Mouse (Mus musculus): ENCODE measurements around the gene Trim44. TPM values are rescaled to one million over a fixed set of nuclear protein-coding genes. Genes with fewer than 3 reads are reported as not detected.

Trim44 gene
- total and polyA plus RNA-seq, 2 experiments from 2014 or later, result 50.6 to 114 TPM

DNA sequence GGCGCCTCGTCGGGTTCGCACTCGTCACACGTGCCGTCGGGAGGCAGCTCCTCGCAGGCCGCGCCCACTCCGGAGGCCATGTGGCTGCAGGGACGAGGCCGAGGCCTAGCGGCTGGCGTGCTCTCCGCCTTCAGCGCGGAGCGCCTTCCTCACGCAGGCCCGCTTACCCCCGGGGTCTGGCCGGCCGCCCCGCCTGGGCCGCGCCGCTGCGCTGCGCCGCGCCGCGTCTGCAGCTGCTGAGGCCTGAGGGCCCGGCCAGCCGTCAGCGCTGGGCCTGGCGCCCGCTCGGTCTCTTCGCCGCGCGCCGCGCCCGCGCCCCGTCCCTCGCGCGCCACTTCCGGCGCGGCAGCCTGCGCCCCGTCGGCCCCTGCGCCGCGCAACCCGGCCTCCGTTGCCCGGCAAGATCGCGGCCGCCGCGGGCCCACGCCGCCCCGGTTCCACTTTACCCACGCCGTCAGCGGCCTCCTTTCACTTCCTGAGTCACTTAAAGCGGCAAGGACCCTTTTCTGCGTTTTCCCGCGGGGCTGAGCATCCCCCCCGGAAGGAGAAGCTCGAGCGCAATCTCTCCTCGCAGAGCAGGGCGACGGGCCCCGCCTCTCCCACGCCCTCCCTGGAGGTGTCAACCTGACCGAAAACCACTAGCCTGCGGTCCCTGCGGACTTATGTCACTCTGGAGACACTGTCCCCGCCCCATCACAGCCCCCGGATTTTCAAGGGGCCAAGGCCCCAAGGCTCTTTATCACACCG is 6.8 kb downstream of the Trim44 start:
- ATAC-seq (ENCODE audit: low FRiP score) (peak; percentile 92), DNase-seq (ENCODE audit: low spot score) (peak; percentile 92)
- TF ChIP-seq CTCF (IDR thresholded peaks at IDR 0.05), result no peak
- H3K4me2 ChIP-seq (ENCODE audit: low read depth, low read length, poor library complexity, severe bottlenecking), result peak overlapping the region; percentile 86
- no peaks in the 10 kb centered on the region for H3K36me3 ChIP-seq (ENCODE audit: insufficient read depth, low read length)
- H3K4me3 ChIP-seq (ENCODE audit: low read depth, low read length), result peak overlapping the region; percentile 60
- no peaks in the 10 kb centered on the region for H3K9me3 ChIP-seq (ENCODE audit: low read length)
- peaks cover 8% of the 10 kb centered on the region for H3K4me1 ChIP-seq (ENCODE audit: insufficient read depth, low read length)
- no peaks in the 10 kb centered on the region for H3K27me3 ChIP-seq (ENCODE audit: insufficient read depth, low read length)
- WGBS, result under 1% methylated on average over 58 of the region's 94 CpGs
- H3K27ac ChIP-seq (ENCODE audit: low read depth, low read length), result peak overlapping the region; percentile 96
- peak overlapping the region; percentile 89 for H3K9ac ChIP-seq (replicated peaks; ENCODE audit: low read length, poor library complexity, severe bottlenecking)

- no peaks in the 10 kb centered on the region for H3K27me3 ChIP-seq (ENCODE audit: insufficient read depth, low read length)
- TF ChIP-seq CTCF (IDR thresholded peaks at IDR 0.05), result 0 out of 2 replicates have a peak, but pooled peaks have one; percentile 2
- peak overlapping the region; percentile 96 for H3K27ac ChIP-seq (ENCODE audit: low read depth, low read length)
- H3K4me3 ChIP-seq (ENCODE audit: low read depth, low read length), result peak overlapping the region; percentile 60
- no peaks in the 10 kb centered on the region for H3K9me3 ChIP-seq (ENCODE audit: low read length)
- WGBS, result 37% methylated on average over 48 of the region's 48 CpGs
- H3K4me1 ChIP-seq (ENCODE audit: insufficient read depth, low read length), result peaks cover 8% of the 10 kb centered on the region
- ATAC-seq (ENCODE audit: low FRiP score), result peak; percentile 66
- no peaks in the 10 kb centered on the region for H3K36me3 ChIP-seq (ENCODE audit: insufficient read depth, low read length)
- peak overlapping the region; percentile 89 for H3K9ac ChIP-seq (replicated peaks; ENCODE audit: low read length, poor library complexity, severe bottlenecking)
- DNase-seq (ENCODE audit: low spot score), result no peak
- peak overlapping the region; percentile 86 for H3K4me2 ChIP-seq (ENCODE audit: low read depth, low read length, poor library complexity, severe bottlenecking)
Observed at GRCm38 (mm10) chr2:102399864-102400604, 7.6 kb downstream of the Trim44 start.

DNA sequence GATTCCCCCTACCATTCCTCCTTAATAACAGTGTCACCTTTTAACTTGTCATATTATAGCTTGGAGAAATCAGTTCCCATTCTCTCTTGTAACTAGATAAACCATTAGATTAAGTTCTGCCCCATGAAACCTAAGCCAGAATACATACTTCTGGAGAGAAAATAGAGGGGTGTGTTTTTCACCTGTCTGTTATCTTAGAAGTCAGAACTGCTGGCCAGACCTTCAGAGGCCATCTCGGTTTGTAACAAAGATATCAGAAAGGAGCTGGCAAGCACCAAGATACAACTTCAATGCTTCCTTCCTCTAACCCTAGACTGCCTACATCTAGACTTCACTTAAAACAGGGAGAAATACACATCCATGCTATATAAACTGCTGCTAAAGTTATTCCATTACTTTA is 11.1 kb downstream of the Trim44 start:
- no peak overlapping the region for H3K27ac ChIP-seq (ENCODE audit: low read depth, low read length)
- no peak overlapping the region for H3K4me3 ChIP-seq (ENCODE audit: low read depth, low read length)
- no peaks in the 10 kb centered on the region for H3K9me3 ChIP-seq (ENCODE audit: low read length)
- DNase-seq (ENCODE audit: low spot score) (no peak), ATAC-seq (ENCODE audit: low FRiP score) (no peak)
- H3K36me3 ChIP-seq (ENCODE audit: insufficient read depth, low read length), result no peaks in the 10 kb centered on the region
- no peak for TF ChIP-seq CTCF (IDR thresholded peaks at IDR 0.05)
- no peak overlapping the region for H3K4me2 ChIP-seq (ENCODE audit: low read depth, low read length, poor library complexity, severe bottlenecking)
- peaks cover 8% of the 10 kb centered on the region for H3K4me1 ChIP-seq (ENCODE audit: insufficient read depth, low read length)
- H3K9ac ChIP-seq (replicated peaks; ENCODE audit: low read length, poor library complexity, severe bottlenecking), result no peak overlapping the region
- WGBS, result 83% methylated on average over 1 of the region's 1 CpGs
- no peaks in the 10 kb centered on the region for H3K27me3 ChIP-seq (ENCODE audit: insufficient read depth, low read length)

DNA sequence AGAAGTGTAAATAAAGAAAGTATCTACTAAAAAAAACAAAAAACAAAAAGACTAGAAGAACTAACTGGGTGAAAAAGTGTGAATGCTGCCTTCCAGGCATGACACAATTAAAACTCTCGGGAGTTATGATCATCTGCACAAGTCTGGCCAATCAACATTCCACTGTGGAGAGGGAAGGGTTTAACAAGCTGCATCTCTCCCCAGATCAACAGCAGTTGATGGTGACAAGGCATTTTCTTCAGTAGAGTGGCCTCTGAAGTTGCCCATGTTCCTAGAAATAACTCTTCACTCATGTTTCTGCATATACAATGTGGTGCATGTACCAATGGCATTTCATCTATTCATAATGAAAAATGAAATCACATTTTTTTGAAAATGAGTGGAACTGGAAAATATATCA is 14.2 kb downstream of the Trim44 start:
- H3K4me1 ChIP-seq (ENCODE audit: insufficient read depth, low read length), result no peaks in the 10 kb centered on the region; the same call in 1 of the 2 replicates
- H3K4me2 ChIP-seq (ENCODE audit: low read depth, low read length, poor library complexity, severe bottlenecking), result no peak overlapping the region
- no peaks in the 10 kb centered on the region for H3K36me3 ChIP-seq (ENCODE audit: insufficient read depth, low read length)
- no peak overlapping the region for H3K4me3 ChIP-seq (ENCODE audit: low read depth, low read length)
- no peak for TF ChIP-seq CTCF (IDR thresholded peaks at IDR 0.05)
- 94% methylated on average over 1 of the region's 1 CpGs for WGBS
- H3K27me3 ChIP-seq (ENCODE audit: insufficient read depth, low read length), result no peaks in the 10 kb centered on the region
- no peaks in the 10 kb centered on the region for H3K9me3 ChIP-seq (ENCODE audit: low read length)
- H3K27ac ChIP-seq (ENCODE audit: low read depth, low read length), result no peak overlapping the region
- DNase-seq (ENCODE audit: low spot score), result no peak
- H3K9ac ChIP-seq (replicated peaks; ENCODE audit: low read length, poor library complexity, severe bottlenecking), result no peak overlapping the region
- ATAC-seq (ENCODE audit: low FRiP score), result no peak

DNA sequence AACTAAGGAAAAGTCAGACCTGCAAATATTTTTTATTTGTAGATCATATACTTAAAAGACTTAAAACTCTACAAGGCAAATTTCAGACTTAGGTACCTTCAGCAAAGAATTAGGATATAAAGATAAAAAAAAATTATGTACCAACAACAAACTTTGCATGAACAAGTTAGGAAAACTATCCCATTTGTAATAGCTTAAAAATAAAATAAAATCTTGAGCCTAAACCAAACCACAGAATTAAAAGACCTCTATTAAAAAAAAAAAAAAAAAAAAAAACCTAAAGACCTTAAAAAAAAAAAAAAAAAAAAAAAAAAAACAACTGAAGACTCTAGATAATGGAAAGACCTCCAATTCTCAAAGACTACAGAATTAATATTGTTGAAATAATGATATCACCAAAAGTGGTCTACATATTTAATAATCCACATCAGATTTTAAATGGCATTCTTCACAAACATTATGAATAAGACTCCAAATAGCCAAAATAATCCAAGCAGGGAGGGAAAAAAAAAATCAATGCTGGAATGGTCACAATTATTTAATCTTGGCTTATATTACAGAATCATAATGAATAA is 22.2 kb downstream of the Trim44 start:
- H3K9ac ChIP-seq (replicated peaks; ENCODE audit: low read length, poor library complexity, severe bottlenecking), result no peak overlapping the region
- TF ChIP-seq CTCF (IDR thresholded peaks at IDR 0.05), result no peak
- no peak overlapping the region for H3K4me2 ChIP-seq (ENCODE audit: low read depth, low read length, poor library complexity, severe bottlenecking)
- no peak for ATAC-seq (ENCODE audit: low FRiP score)
- no peaks in the 10 kb centered on the region for H3K27me3 ChIP-seq (ENCODE audit: insufficient read depth, low read length)
- H3K4me3 ChIP-seq (ENCODE audit: low read depth, low read length), result no peak overlapping the region
- H3K36me3 ChIP-seq (ENCODE audit: insufficient read depth, low read length), result no peaks in the 10 kb centered on the region
- no peak for DNase-seq (ENCODE audit: low spot score)
- H3K27ac ChIP-seq (ENCODE audit: low read depth, low read length), result no peak overlapping the region
- H3K9me3 ChIP-seq (ENCODE audit: low read length), result no peaks in the 10 kb centered on the region
- peaks cover 11% of the 10 kb centered on the region; the same call in 1 of the 2 replicates for H3K4me1 ChIP-seq (ENCODE audit: insufficient read depth, low read length)

GRCm38 (mm10) chr2:102384496-102384895 is 23.1 kb downstream of the Trim44 start:
- no peak overlapping the region for H3K4me3 ChIP-seq (ENCODE audit: low read depth, low read length)
- ATAC-seq (ENCODE audit: low FRiP score) (no peak), DNase-seq (ENCODE audit: low spot score) (no peak)
- no peak for TF ChIP-seq CTCF (IDR thresholded peaks at IDR 0.05)
- H3K4me2 ChIP-seq (ENCODE audit: low read depth, low read length, poor library complexity, severe bottlenecking), result no peak overlapping the region
- H3K4me1 ChIP-seq (ENCODE audit: insufficient read depth, low read length), result peaks cover 11% of the 10 kb centered on the region; the same call in 1 of the 2 replicates
- no peaks in the 10 kb centered on the region for H3K36me3 ChIP-seq (ENCODE audit: insufficient read depth, low read length)
- no peaks in the 10 kb centered on the region for H3K9me3 ChIP-seq (ENCODE audit: low read length)
- WGBS, result 71% methylated on average over 1 of the region's 1 CpGs
- no peak overlapping the region for H3K27ac ChIP-seq (ENCODE audit: low read depth, low read length)
- H3K9ac ChIP-seq (replicated peaks; ENCODE audit: low read length, poor library complexity, severe bottlenecking), result no peak overlapping the region
- no peaks in the 10 kb centered on the region for H3K27me3 ChIP-seq (ENCODE audit: insufficient read depth, low read length)

All from midbrain, postnatal 0 days (tissue).